Mouse (Mus musculus) heart, embryonic 11.5 days (tissue): ENCODE results near the gene Dnmt1. TPM values are rescaled to one million over a fixed set of nuclear protein-coding genes. Genes with fewer than 3 reads are reported as not detected.

Source experiments
- ATAC-seq: fragments of 200-750 bp; cut with Nextera tagmentation; replicated peaks from 2 replicates; pipeline ENCODE4 v1.8.0; 2017; ENCODE audit warnings: moderate library complexity; ENCODE audit not compliant: insufficient number of reproducible peaks, low FRiP score, low TSS enrichment
- H3K27ac ChIP-seq: fragments of 300-500 bp; sonication (generic); 2 replicates; pipeline ENCODE4 v1.5.1; 2014; ENCODE audit warnings: mild to moderate bottlenecking, low read depth, low read length
- H3K27me3 ChIP-seq: fragments of 300-500 bp; sonication (generic); 2 replicates; pipeline ENCODE4 v1.6.1; 2014; ENCODE audit warnings: mild to moderate bottlenecking, low read length, mixed read lengths; ENCODE audit not compliant: control insufficient read depth, insufficient read depth
- H3K36me3 ChIP-seq: fragments of 300-500 bp; sonication (generic); 2 replicates; pipeline ENCODE4 v1.6.1; 2014; ENCODE audit warnings: mild to moderate bottlenecking, low read length, moderate library complexity, mixed read lengths; ENCODE audit not compliant: control insufficient read depth, insufficient read depth
- H3K4me1 ChIP-seq: fragments of 300-500 bp; sonication (generic); 2 replicates; pipeline ENCODE4 v1.6.1; 2014; ENCODE audit warnings: low read length; ENCODE audit not compliant: control insufficient read depth, insufficient read depth
- H3K4me2 ChIP-seq: fragments of 300-500 bp; sonication (generic); 2 replicates; pipeline ENCODE4 v1.6.1; 2014; ENCODE audit warnings: mild to moderate bottlenecking, moderate library complexity
- H3K4me3 ChIP-seq: fragments of 300-500 bp; sonication (generic); 2 replicates; pipeline ENCODE4 v1.5.1; 2014; ENCODE audit warnings: low read depth, low read length
- H3K9ac ChIP-seq: fragments of 300-500 bp; sonication (generic); 2 replicates; pipeline ENCODE4 v1.6.1; 2014; ENCODE audit warnings: mild to moderate bottlenecking, low read depth, low read length, moderate library complexity
- H3K9me3 ChIP-seq: fragments of 300-500 bp; sonication (generic); replicated peaks from 2 replicates; pipeline ENCODE4 v1.6.1; 2016; ENCODE audit warnings: low read length; ENCODE audit not compliant: control insufficient read depth
- WGBS: fragments of 180-500 bp; shearing (Covaris S2); extraction: QIAGEN DNeasy Blood & Tissue Kit; methylation state at CpG from one replicate; pipeline ENCODE4 v1.1.7; 2014; ENCODE audit not compliant: insufficient replicate concordance; 5-methylcytosine and 5-hydroxymethylcytosine counted together
- polyA plus RNA-seq: library from polyadenylated mRNA; unstranded; fragments of >200 nt; fragmentation: Nextera tagmentation; extraction: Ambion mirVana; gene quantifications from 2 replicates; pipeline ENCODE4 v1.2.1, GENCODE M21; 2014

Dnmt1 gene
- polyA plus RNA-seq, 1 experiment from 2014 or later: 59.3 TPM

GRCm38 (mm10) chr9:20923258-20923657 lies 36.4 kb downstream of the Dnmt1 start:
- H3K9me3 ChIP-seq: no peaks in the 10 kb centered on the region
- no peak overlapping the region for H3K4me2 ChIP-seq
- 93% methylated on average over 3 of the region's 3 CpGs for WGBS
- H3K36me3 ChIP-seq: peaks cover 81% of the 10 kb centered on the region
- no peak for ATAC-seq
- no peak overlapping the region for H3K9ac ChIP-seq
- H3K4me3 ChIP-seq: no peak overlapping the region
- no peaks in the 10 kb centered on the region for H3K27me3 ChIP-seq
- no peaks in the 10 kb centered on the region for H3K4me1 ChIP-seq
- no peak overlapping the region for H3K27ac ChIP-seq

GRCm38 (mm10) chr9:20916160-20916559 lies 43.5 kb downstream of the Dnmt1 start:
- H3K36me3 ChIP-seq: peaks cover 81% of the 10 kb centered on the region

DNA sequence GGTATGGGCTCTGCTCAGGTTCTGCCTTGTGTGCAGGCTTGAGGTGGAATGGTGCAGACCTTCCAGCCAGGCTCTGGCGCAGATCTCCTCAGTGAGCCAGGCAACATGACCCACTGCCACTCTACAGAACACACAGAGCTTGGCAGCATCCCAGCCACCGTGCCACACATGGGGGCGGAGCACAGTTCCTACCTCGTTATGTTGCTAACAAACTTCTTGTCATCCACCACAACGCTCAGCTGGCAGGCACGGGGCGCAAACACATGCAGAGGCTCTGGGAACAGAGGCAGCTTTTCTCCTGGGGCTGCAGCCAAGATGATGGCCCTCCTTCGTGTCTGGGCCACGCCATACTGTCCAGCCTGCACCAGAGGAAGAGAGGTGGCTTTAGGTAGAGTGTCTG lies 49.7 kb downstream of the Dnmt1 start:
- 93% methylated on average over 9 of the region's 9 CpGs for WGBS
- Histone ChIP-seq H3K4me3 (no peak overlapping the region), H3K4me1 (no peaks in the 10 kb centered on the region), H3K27ac (no peak overlapping the region), H3K4me2 (no peak overlapping the region), H3K27me3 (no peaks in the 10 kb centered on the region), H3K9me3 (no peaks in the 10 kb centered on the region), H3K9ac (no peak overlapping the region), H3K36me3 (peaks cover 78% of the 10 kb centered on the region)
- ATAC-seq: no peak

More at GRCm38 (mm10) chr9:20916160-20916559, 43.5 kb downstream of the Dnmt1 start:
- H3K9me3 ChIP-seq: no peaks in the 10 kb centered on the region
- 80% methylated on average over 4 of the region's 4 CpGs for WGBS
- no peak overlapping the region for H3K4me2 ChIP-seq
- no peak overlapping the region for H3K9ac ChIP-seq
- no peak overlapping the region for H3K4me3 ChIP-seq
- no peaks in the 10 kb centered on the region for H3K4me1 ChIP-seq
- no peak overlapping the region for H3K27ac ChIP-seq
- no peaks in the 10 kb centered on the region for H3K27me3 ChIP-seq
- no peak for ATAC-seq

DNA sequence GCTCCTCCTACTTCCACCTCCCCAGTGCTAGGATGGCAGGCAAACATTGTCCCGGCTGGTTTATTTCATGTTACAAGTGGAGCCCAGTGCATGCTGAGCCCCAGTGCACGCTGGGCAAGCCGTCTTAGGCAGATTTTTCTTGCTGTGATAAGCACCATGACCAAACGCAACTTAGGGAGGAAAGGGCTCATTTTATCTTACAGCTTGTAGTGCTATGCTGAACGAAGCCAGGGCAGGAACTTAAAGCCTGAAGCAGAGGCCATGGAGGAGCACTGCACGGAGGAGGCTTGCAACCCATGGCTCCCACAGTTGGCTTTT lies 57.6 kb downstream of the Dnmt1 start:
- Histone ChIP-seq H3K27ac (peak overlapping the region; percentile 42), H3K9me3 (no peaks in the 10 kb centered on the region), H3K9ac (peak overlapping the region; percentile 31; the same call in 1 of the 2 replicates), H3K4me2 (peak overlapping the region; percentile 49), H3K27me3 (no peaks in the 10 kb centered on the region), H3K4me3 (no peak overlapping the region), H3K36me3 (peaks cover 13% of the 10 kb centered on the region), H3K4me1 (peaks cover 13% of the 10 kb centered on the region)
- 12% methylated on average over 6 of the region's 6 CpGs for WGBS
- peak; percentile 40; the same call in 1 of the 2 replicates for ATAC-seq

DNA sequence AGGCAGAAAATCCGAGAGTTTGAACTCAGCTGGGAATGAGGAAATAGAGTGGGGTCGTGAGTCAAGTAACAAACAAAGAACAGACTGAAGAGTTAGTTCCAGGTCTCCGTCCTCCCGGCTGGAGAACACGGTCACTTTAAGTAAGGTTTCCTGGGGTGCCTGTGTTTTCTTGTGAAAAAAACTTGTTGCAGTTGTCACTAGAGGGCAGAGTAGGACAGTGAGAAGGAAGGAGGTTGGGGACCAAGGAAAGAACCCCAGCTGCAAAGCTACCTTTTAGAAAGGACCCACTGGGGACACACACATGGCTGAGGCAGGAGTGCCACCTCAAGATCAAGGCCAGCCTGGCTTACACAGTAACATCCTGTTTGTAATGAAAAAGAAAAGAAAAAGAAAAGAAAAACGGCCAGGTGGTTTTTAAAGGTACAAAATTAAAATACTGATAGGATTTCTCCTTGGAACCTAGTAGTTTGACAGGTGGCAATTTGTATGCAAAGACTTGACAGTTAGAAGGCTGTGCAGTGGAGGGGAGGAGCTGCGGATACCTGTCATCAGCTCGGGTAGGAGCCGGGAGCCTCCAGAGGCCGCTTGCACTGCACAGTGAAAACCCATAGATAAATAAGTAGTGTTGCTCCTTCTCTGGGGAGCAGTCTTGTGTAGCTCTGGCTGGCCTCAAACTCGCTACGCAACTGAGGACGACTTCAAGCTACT lies 58.1 kb downstream of the Dnmt1 start:
- Histone ChIP-seq H3K27ac (peak overlapping the region; percentile 42), H3K4me1 (peaks cover 18% of the 10 kb centered on the region), H3K27me3 (no peaks in the 10 kb centered on the region), H3K9ac (peak overlapping the region; percentile 31; the same call in 1 of the 2 replicates), H3K4me2 (peak overlapping the region; percentile 49), H3K4me3 (no peak overlapping the region), H3K36me3 (peaks cover 18% of the 10 kb centered on the region), H3K9me3 (no peaks in the 10 kb centered on the region)
- no peak for ATAC-seq
- WGBS: 5% methylated on average over 13 of the region's 13 CpGs

DNA sequence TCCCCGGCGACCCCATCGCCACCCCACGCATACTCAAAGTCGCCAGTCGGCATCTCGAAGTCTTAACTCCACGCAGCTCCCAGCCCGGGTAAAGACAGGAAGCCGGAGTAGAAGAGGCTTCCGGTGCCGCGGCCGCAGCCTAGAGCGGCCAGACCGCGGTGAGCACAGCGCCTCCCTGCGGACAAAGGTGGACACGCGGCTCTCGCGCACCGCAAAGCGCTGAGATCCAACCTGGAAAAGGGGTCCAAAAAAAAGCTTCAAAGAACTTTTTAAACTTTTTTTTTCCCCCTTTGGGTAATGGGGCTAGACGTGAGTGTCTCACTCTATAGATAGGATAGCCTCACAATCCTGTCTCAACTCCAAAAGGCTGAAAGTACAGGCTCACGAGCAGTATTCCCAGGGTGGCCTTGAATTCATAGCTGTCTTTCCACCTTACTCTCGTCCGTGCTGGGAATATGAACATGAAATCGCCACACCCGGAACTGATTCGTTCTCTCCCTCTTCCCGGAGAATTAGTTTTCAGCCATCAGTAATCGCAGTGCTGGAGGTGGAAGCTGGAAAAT lies 61.1 kb downstream of the Dnmt1 start, which contains the start of gene Eif3g:
Eif3g (minus strand) TSS at position 113 of the 563 bp plus-strand sequence.
- ATAC-seq: peak; percentile 76
- Histone ChIP-seq H3K9ac (peak within 1 kb of the TSS; percentile 98), H3K4me3 (peak within 1 kb of the TSS; percentile 98), H3K4me1 (peaks cover 18% of the 10 kb centered on the region), H3K9me3 (no peaks in the 10 kb centered on the region), H3K4me2 (peak within 1 kb of the TSS; percentile 97), H3K27me3 (no peaks in the 10 kb centered on the region), H3K36me3 (peaks cover 34% of the 10 kb centered on the region), H3K27ac (peak within 1 kb of the TSS; percentile 57; the same call in 1 of the 2 replicates)
- WGBS: 5% methylated on average over 34 of the region's 34 CpGs

DNA sequence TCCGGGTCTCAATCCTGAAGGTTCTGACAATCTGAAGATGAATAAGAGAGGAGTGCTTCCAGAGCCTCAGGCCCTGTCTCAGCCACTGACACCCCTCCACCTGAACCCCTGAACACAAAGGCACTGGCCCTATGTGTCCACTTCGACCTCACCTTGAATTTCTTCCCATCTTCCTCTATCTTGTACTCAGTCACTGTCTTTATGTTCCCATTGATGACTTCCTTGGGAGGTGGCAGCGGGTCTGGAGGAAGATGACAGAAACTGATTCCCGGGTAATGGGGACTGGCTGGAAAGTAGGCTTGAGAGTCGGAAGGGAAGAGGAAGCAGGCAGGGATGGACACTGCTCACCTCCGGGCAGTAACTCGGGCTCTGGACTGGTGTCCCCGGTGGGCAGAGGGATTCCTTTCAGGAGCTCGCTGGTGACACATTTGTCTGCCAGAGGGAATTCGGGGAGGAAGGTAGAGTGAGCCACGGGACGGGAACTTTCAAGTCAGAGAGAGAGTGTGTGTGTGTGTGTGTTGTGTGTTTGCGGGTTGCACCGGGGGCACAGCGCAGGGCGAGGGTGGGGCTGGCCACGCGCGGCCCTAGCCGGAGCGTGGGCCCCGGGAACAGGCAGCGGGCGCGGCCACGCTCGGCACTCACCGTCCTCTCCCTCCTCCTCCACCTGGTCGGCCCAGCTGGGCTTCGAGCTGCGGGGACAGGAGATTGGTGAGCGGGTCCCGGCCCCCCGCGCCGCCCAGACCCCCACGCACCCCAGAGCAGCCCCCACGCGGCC lies 61.8 kb downstream of the Dnmt1 start:
- peak overlapping the region; percentile 97 for H3K4me2 ChIP-seq
- 4% methylated on average over 39 of the region's 39 CpGs for WGBS

GRCm38 (mm10) chr9:20895382-20895781 lies 64.3 kb downstream of the Dnmt1 start:
- ATAC-seq: no peak
- Histone ChIP-seq H3K9ac (no peak overlapping the region), H3K4me2 (no peak overlapping the region), H3K27me3 (no peaks in the 10 kb centered on the region), H3K9me3 (no peaks in the 10 kb centered on the region), H3K4me1 (peaks cover 12% of the 10 kb centered on the region), H3K27ac (no peak overlapping the region), H3K36me3 (peaks cover 63% of the 10 kb centered on the region), H3K4me3 (no peak overlapping the region)
- 93% methylated on average over 9 of the region's 9 CpGs for WGBS

More for the DNA sequence above, 61.8 kb downstream of the Dnmt1 start:
- ATAC-seq: peak; percentile 56; the same call in 1 of the 2 replicates
- Histone ChIP-seq H3K4me1 (peaks cover 18% of the 10 kb centered on the region), H3K9ac (peak overlapping the region; percentile 98), H3K9me3 (no peaks in the 10 kb centered on the region), H3K27me3 (no peaks in the 10 kb centered on the region), H3K4me3 (peak overlapping the region; percentile 98), H3K36me3 (peaks cover 39% of the 10 kb centered on the region), H3K27ac (peak overlapping the region; percentile 57; the same call in 1 of the 2 replicates)
